Comparison of ENCODE assay signal across 9 mouse cellular contexts in the genomic region with DNA sequence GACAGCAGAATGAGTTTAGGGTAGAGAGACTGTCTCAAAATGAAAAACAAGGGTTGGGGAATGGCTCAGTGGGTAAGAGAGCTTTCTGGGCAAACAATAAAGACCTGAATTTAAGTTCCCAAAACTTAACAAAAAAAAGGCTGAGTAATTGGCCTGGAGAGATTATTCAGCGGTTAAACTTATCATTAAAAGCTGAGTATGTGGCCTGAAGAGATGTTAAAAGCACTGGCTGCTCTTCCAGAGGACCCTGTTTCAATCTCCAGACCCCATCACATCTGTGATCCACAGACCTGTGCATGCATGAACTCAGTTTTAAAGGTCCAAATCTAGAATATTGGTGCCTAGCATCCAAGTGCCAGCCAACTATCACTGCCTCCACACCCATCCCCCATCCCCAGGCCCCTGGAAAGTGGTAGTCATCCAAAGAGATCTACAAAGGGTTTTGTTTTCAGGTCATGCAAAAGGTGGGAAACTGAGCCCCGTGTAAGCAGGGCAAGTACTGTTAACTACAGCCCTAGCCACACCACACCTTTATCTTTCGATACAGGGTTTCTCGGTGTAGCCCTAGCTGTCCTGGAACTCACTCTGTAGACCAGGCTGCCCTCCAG. TPM values are rescaled to one million over a fixed set of nuclear protein-coding genes. Genes with fewer than 3 reads are reported as not detected.
DNase-seq lines count a peak whose midpoint lies in the region; ATAC-seq and TF ChIP-seq lines count a peak whose summit lies in the region.
"Had no signal": no experiment of that assay in that cellular context is flagged by ENCODE, and none has a peak within 500 bp of the region (broad histone marks: within the 10 kb centered on the region; RNA-seq: fewer than 3 reads in every experiment).

No protein-coding gene starts in this region.

- peak overlapping the region; percentile 44; the same call in 1 of the 2 replicates for H3K4me2 ChIP-seq in kidney, postnatal 0 days (ENCODE audit: low read length)
- H3K4me2 ChIP-seq in embryonic facial prominence, embryonic 14.5 days (ENCODE audit: low read depth, low read length) = peak overlapping the region; percentile 51; the same call in 1 of the 2 replicates
- H3K4me2 ChIP-seq in liver, embryonic 14.5 days (ENCODE audit: low read depth) = peak overlapping the region; percentile 69

- H3K27ac ChIP-seq in kidney, postnatal 0 days = no peak overlapping the region
- peak overlapping the region; percentile 97 for H3K27ac ChIP-seq in MEL (ENCODE audit: control insufficient read depth, low read depth, low read length)
- H3K27ac ChIP-seq in embryonic facial prominence, embryonic 14.5 days (replicated peaks; ENCODE audit: low read depth, low read length) = no peak overlapping the region
- H3K27ac ChIP-seq in liver, embryonic 14.5 days = peak overlapping the region; percentile 9
- H3K27ac ChIP-seq: forebrain, embryonic 13.5 days; macrophage had no signal

- TF ChIP-seq RAD21 in MEL (IDR thresholded peaks at IDR 0.05; ENCODE audit: low read depth, low read length) = no peak

- H3K9ac ChIP-seq in kidney, postnatal 0 days (ENCODE audit: low read depth, low read length) = no peak overlapping the region
- H3K9ac ChIP-seq in MEL (ENCODE audit: control insufficient read depth, low read depth, low read length, poor library complexity, severe bottlenecking) = peak overlapping the region; percentile 68
- H3K9ac ChIP-seq in embryonic facial prominence, embryonic 14.5 days (ENCODE audit: low read depth, low read length) = no peak overlapping the region
- H3K9ac ChIP-seq in liver, embryonic 14.5 days (replicated peaks) = peak overlapping the region; percentile 19; the same call in 1 of the 2 replicates

- 46% methylated on average over 4 of the region's 4 CpGs for WGBS in kidney, postnatal 0 days
- WGBS in embryonic facial prominence, embryonic 14.5 days = 49% methylated on average over 4 of the region's 4 CpGs
- WGBS in liver, embryonic 14.5 days (ENCODE audit: insufficient replicate concordance) = 23% methylated on average over 4 of the region's 4 CpGs

- no peaks in the 10 kb centered on the region for H3K27me3 ChIP-seq in kidney, postnatal 0 days (ENCODE audit: insufficient read depth, low read length)
- no peaks in the 10 kb centered on the region for H3K27me3 ChIP-seq in MEL (ENCODE audit: control insufficient read depth in 1 of 2, insufficient read depth in 2 of 2, low read length in 2 of 2)
- H3K27me3 ChIP-seq in embryonic facial prominence, embryonic 14.5 days (replicated peaks; ENCODE audit: control insufficient read depth, insufficient read depth, low read length) = no peaks in the 10 kb centered on the region
- no peaks in the 10 kb centered on the region; the same call in 1 of the 2 replicates for H3K27me3 ChIP-seq in liver, embryonic 14.5 days (ENCODE audit: control insufficient read depth, insufficient read depth, low read length)
- H3K27me3 ChIP-seq: forebrain, embryonic 13.5 days had no signal

- peaks cover 25% of the 10 kb centered on the region for H3K79me2 ChIP-seq in MEL (ENCODE audit: control insufficient read depth, insufficient read depth, low read length, poor library complexity)

- TF ChIP-seq EP300 in MEL (IDR thresholded peaks at IDR 0.05; ENCODE audit: low read depth in 1 of 2, low read length in 2 of 2) = peak; percentile 89 to 93
- no peak for TF ChIP-seq EP300 in liver, embryonic 14.5 days (IDR thresholded peaks at IDR 0.05; ENCODE audit: low read depth)

- DNase-seq in kidney, postnatal 0 days (ENCODE audit: low spot score) = no peak
- no peak for DNase-seq in kidney, adult 8-10 months
- peak; percentile 74 for DNase-seq in MEL (ENCODE audit: low read depth, low spot score)
- no peak for DNase-seq in embryonic facial prominence, embryonic 14.5 days (ENCODE audit: low spot score)
- no peak for DNase-seq in liver, embryonic 14.5 days (ENCODE audit: low read depth in 3 of 3, low spot score in 3 of 3)
- DNase-seq in retina, embryonic 14.5 days (ENCODE audit: low spot score) = no peak
- no peak for DNase-seq in thymus, postnatal 10 days (ENCODE audit: low spot score in 2 of 2)

- H3K9me3 ChIP-seq in kidney, postnatal 0 days (replicated peaks; ENCODE audit: low read length) = no peaks in the 10 kb centered on the region
- no peaks in the 10 kb centered on the region for H3K9me3 ChIP-seq in MEL (replicated peaks; ENCODE audit: insufficient read depth, low read length)
- no peaks in the 10 kb centered on the region for H3K9me3 ChIP-seq in embryonic facial prominence, embryonic 14.5 days (ENCODE audit: control insufficient read depth, low read length)
- no peaks in the 10 kb centered on the region for H3K9me3 ChIP-seq in liver, embryonic 14.5 days (ENCODE audit: control insufficient read depth, low read length)
- H3K9me3 ChIP-seq: forebrain, embryonic 13.5 days had no signal

- TF ChIP-seq CTCF in kidney, postnatal 0 days (IDR thresholded peaks at IDR 0.05; ENCODE audit: low read depth) = no peak
- TF ChIP-seq CTCF in MEL (IDR thresholded peaks at IDR 0.05 in 2 of 3, conservative IDR thresholded peaks at IDR 0.05 in 1 of 3; ENCODE audit: control insufficient read depth in 1 of 3, insufficient read depth in 1 of 3, low read depth in 2 of 3, low read length in 3 of 3, poor library complexity in 1 of 3, severe bottlenecking in 1 of 3) = no peak
- TF ChIP-seq CTCF in liver, embryonic 14.5 days (IDR thresholded peaks at IDR 0.05; ENCODE audit: low read depth) = no peak

- no peak for TF ChIP-seq POLR2A in MEL (IDR thresholded peaks at IDR 0.05; ENCODE audit: control insufficient read depth in 1 of 2, insufficient read depth in 1 of 2, low read depth in 1 of 2, low read length in 2 of 2, poor library complexity in 1 of 2)

- no peak for ATAC-seq in kidney, postnatal 0 days (replicated peaks; ENCODE audit: low FRiP score, low read depth)
- ATAC-seq in embryonic facial prominence, embryonic 14.5 days (ENCODE audit: low read depth) = no peak
- ATAC-seq in liver, embryonic 14.5 days (ENCODE audit: insufficient read depth) = no peak

- peaks cover 19% of the 10 kb centered on the region for H3K36me3 ChIP-seq in kidney, postnatal 0 days (ENCODE audit: insufficient read depth, low read length)
- H3K36me3 ChIP-seq in MEL (ENCODE audit: control insufficient read depth in 1 of 2, insufficient read depth in 2 of 2, low read length in 2 of 2) = peaks cover 2 to 49% of the 10 kb centered on the region in 2 experiments; a peak in 3 of 4 replicates
- peaks cover 52% of the 10 kb centered on the region for H3K36me3 ChIP-seq in embryonic facial prominence, embryonic 14.5 days (ENCODE audit: control insufficient read depth, insufficient read depth, low read length)
- H3K36me3 ChIP-seq in liver, embryonic 14.5 days (replicated peaks; ENCODE audit: control insufficient read depth, insufficient read depth, low read depth) = peaks cover 16% of the 10 kb centered on the region

- no peak overlapping the region for H3K4me3 ChIP-seq in kidney, postnatal 0 days (replicated peaks; ENCODE audit: low read depth, low read length)
- H3K4me3 ChIP-seq in MEL (ENCODE audit: control insufficient read depth in 1 of 2, insufficient read depth in 1 of 2, low read depth in 2 of 2, low read length in 2 of 2) = peak overlapping the region; percentile 2 to 54; a peak in 3 of 4 replicates
- no peak overlapping the region for H3K4me3 ChIP-seq in embryonic facial prominence, embryonic 14.5 days (ENCODE audit: low read depth, low read length)
- H3K4me3 ChIP-seq in liver, embryonic 14.5 days (ENCODE audit: insufficient read depth in 1 of 2, low read depth in 2 of 2, low read length in 2 of 2) = no peak overlapping the region

- H3K4me1 ChIP-seq in kidney, postnatal 0 days (replicated peaks; ENCODE audit: insufficient read depth, low read length) = no peaks in the 10 kb centered on the region; the same call in none of the 2 replicates
- peaks cover 7 to 45% of the 10 kb centered on the region in 2 experiments for H3K4me1 ChIP-seq in MEL (ENCODE audit: control insufficient read depth in 1 of 2, insufficient read depth in 2 of 2, low read length in 2 of 2)
- H3K4me1 ChIP-seq in embryonic facial prominence, embryonic 14.5 days (ENCODE audit: control insufficient read depth, insufficient read depth, low read length) = peaks cover 8% of the 10 kb centered on the region
- peaks cover 38 to 49% of the 10 kb centered on the region in 2 experiments for H3K4me1 ChIP-seq in liver, embryonic 14.5 days (replicated peaks; ENCODE audit: control insufficient read depth in 2 of 2, insufficient read depth in 2 of 2, low read length in 1 of 2)

TF ChIP-seq in MEL, 35 proteins besides CTCF, POLR2A, EP300 and RAD21 (continues in another document):
- TF ChIP-seq GABPA (IDR thresholded peaks at IDR 0.05; ENCODE audit: low read depth, low read length) (no peak; the same call in 1 of the 2 replicates), TAL1 (IDR thresholded peaks at IDR 0.05; ENCODE audit: low read length) (peak; percentile 71)

RNA-seq across cellular contexts. Expression of a gene that starts 1.9 kb away (rescaled TPM):
- polyA plus RNA-seq in kidney, postnatal 0 days (2015; fragmentation: Nextera tagmentation; extraction: Ambion mirVana) = 213 and 221 TPM in 2 replicates
- 310 and 359 TPM in 2 replicates for total RNA-seq in MEL (2012; rRNA removed)
- polyA plus RNA-seq in MEL (2012; ENCODE audit: insufficient read depth in 1 of 2, insufficient read length in 2 of 2, low read depth in 1 of 2, low replicate concordance in 2 of 2, missing spikeins in 1 of 2) = 100 to 1,000 TPM in 1 of 2 experiments, not detected in 1; 482 TPM
- 164 and 180 TPM in 2 replicates for polyA plus RNA-seq in embryonic facial prominence, embryonic 14.5 days (2014; fragmentation: Nextera tagmentation; extraction: Ambion mirVana)
- polyA plus RNA-seq in liver, embryonic 14.5 days (2012; rRNA removed) = 32.1 and 56.9 TPM in 2 replicates
- polyA plus RNA-seq in liver, embryonic 14.5 days (2014; fragmentation: Nextera tagmentation; extraction: Ambion mirVana) = 75.9 and 96.8 TPM in 2 replicates

RNA-seq across cellular contexts. Expression of a gene that starts 19.6 kb away (rescaled TPM):
- 24.6 and 26.6 TPM in 2 replicates for polyA plus RNA-seq in kidney, postnatal 0 days (2015; fragmentation: Nextera tagmentation; extraction: Ambion mirVana)
- total RNA-seq in MEL (2012; rRNA removed) = 2.5 and 3.2 TPM in 2 replicates
- polyA plus RNA-seq in MEL (2012; ENCODE audit: insufficient read depth in 1 of 2, insufficient read length in 2 of 2, low read depth in 1 of 2, low replicate concordance in 2 of 2, missing spikeins in 1 of 2) = 1 to 10 TPM in 1 of 2 experiments, not detected in 1; 6.2 TPM
- polyA plus RNA-seq in embryonic facial prominence, embryonic 14.5 days (2014; fragmentation: Nextera tagmentation; extraction: Ambion mirVana) = 58.0 and 67.1 TPM in 2 replicates
- 2.5 and 2.7 TPM in 2 replicates for polyA plus RNA-seq in liver, embryonic 14.5 days (2012; rRNA removed)
- 3.0 and 3.2 TPM in 2 replicates for polyA plus RNA-seq in liver, embryonic 14.5 days (2014; fragmentation: Nextera tagmentation; extraction: Ambion mirVana)
- polyA plus RNA-seq: macrophage had no signal

RNA-seq across cellular contexts. Expression of a gene that starts 25.6 kb away (rescaled TPM):
- 751 and 763 TPM in 2 replicates for polyA plus RNA-seq in kidney, postnatal 0 days (2015; fragmentation: Nextera tagmentation; extraction: Ambion mirVana)
- 13.1 and 15.8 TPM in 2 replicates for total RNA-seq in MEL (2012; rRNA removed)
- polyA plus RNA-seq in MEL (2012; ENCODE audit: insufficient read depth in 1 of 2, insufficient read length in 2 of 2, low read depth in 1 of 2, low replicate concordance in 2 of 2, missing spikeins in 1 of 2) = 10 to 100 TPM in 1 of 2 experiments, not detected in 1; 71.2 TPM
- polyA plus RNA-seq in embryonic facial prominence, embryonic 14.5 days (2014; fragmentation: Nextera tagmentation; extraction: Ambion mirVana) = 1,004 and 1,082 TPM in 2 replicates
- polyA plus RNA-seq in liver, embryonic 14.5 days (2012; rRNA removed) = 169 and 186 TPM in 2 replicates
- 334 and 343 TPM in 2 replicates for polyA plus RNA-seq in liver, embryonic 14.5 days (2014; fragmentation: Nextera tagmentation; extraction: Ambion mirVana)

Comparison
In these comparisons a context has a peak if more than half of its experiments do, and no peak if none do; other contexts are left out.
1. H3K27ac ChIP-seq: peak in MEL (single experiment) and liver, embryonic 14.5 days (single experiment); none in kidney, postnatal 0 days (single experiment) and embryonic facial prominence, embryonic 14.5 days (single experiment).
2. H3K4me3 ChIP-seq: peak in MEL (2 of 2); none in kidney, postnatal 0 days (single experiment), embryonic facial prominence, embryonic 14.5 days (single experiment) and liver, embryonic 14.5 days (0 of 2).
3. H3K9ac ChIP-seq: peak in MEL (single experiment) and liver, embryonic 14.5 days (single experiment); none in kidney, postnatal 0 days (single experiment) and embryonic facial prominence, embryonic 14.5 days (single experiment).
4. Peak in every context shown above with its lines, with median percentiles within 50 percentile points of each other: H3K4me2 ChIP-seq.